ENCODE assay signal across 28 mouse cellular contexts in the genomic region with DNA sequence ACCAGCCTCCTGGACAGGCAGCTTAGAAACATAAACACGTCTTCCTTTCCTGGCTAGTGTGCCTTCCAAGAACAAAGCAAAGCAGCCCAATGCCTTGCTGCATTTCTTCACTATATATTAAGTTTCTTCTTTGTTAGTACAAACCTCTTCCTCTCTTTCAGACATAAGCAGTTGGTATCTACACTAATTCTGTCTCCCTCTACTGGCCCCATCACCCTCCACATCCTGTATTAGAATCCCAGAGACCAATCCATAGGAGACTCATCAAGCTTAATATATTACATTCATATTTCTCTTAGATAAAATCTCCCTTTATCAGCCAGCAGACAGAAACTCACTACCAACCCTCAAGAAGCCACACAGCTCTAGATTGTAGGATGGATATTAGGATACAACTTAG. TPM values are rescaled to one million over a fixed set of nuclear protein-coding genes. Genes with fewer than 3 reads are reported as not detected.
DNase-seq lines count a peak whose midpoint lies in the region; ATAC-seq and TF ChIP-seq lines count a peak whose summit lies in the region.
"Had no signal": no experiment of that assay in that cellular context is flagged by ENCODE, and none has a peak within 500 bp of the region (broad histone marks: within the 10 kb centered on the region; RNA-seq: fewer than 3 reads in every experiment).

No protein-coding gene starts in this region.

- no peak overlapping the region for H3K9ac ChIP-seq in intestine, embryonic 16.5 days (ENCODE audit: low read depth, low read length)
- H3K9ac ChIP-seq: embryonic facial prominence, embryonic 15.5 days; forebrain, embryonic 12.5 days; heart, embryonic 12.5 days; hindbrain, embryonic 14.5 days; limb, embryonic 12.5 days; liver, embryonic 15.5 days; lung, embryonic 15.5 days; midbrain, embryonic 12.5 days had no signal

- H3K27me3 ChIP-seq in intestine, embryonic 16.5 days (replicated peaks; ENCODE audit: control insufficient read depth, insufficient read depth, low read length), result no peaks in the 10 kb centered on the region
- H3K27me3 ChIP-seq: embryonic facial prominence, embryonic 15.5 days; forebrain, embryonic 12.5 days; heart, embryonic 12.5 days; limb, embryonic 12.5 days; liver, embryonic 15.5 days; lung, embryonic 15.5 days; megakaryocyte, embryonic 14.5 days; midbrain, embryonic 12.5 days had no signal

- peak; percentile 48 for ATAC-seq in intestine, embryonic 16.5 days
- ATAC-seq: inflammation-experienced regulatory T-cells, adult 6 months had no signal

- no peaks in the 10 kb centered on the region for H3K9me3 ChIP-seq in intestine, embryonic 16.5 days (ENCODE audit: control insufficient read depth, low read length)
- H3K9me3 ChIP-seq: embryonic facial prominence, embryonic 15.5 days; forebrain, embryonic 12.5 days; heart, embryonic 12.5 days; limb, embryonic 12.5 days; liver, embryonic 15.5 days; lung, embryonic 15.5 days; megakaryocyte, embryonic 14.5 days; midbrain, embryonic 12.5 days had no signal

- H3K4me2 ChIP-seq in intestine, embryonic 16.5 days (ENCODE audit: low read depth, low read length), result no peak overlapping the region
- H3K4me2 ChIP-seq: embryonic facial prominence, embryonic 15.5 days; forebrain, embryonic 12.5 days; heart, embryonic 12.5 days; hindbrain, embryonic 14.5 days; limb, embryonic 12.5 days; liver, embryonic 15.5 days; lung, embryonic 15.5 days; midbrain, embryonic 12.5 days had no signal

- no peaks in the 10 kb centered on the region for H3K36me3 ChIP-seq in intestine, embryonic 16.5 days (ENCODE audit: control insufficient read depth, insufficient read depth, low read length)
- H3K36me3 ChIP-seq: embryonic facial prominence, embryonic 15.5 days; forebrain, embryonic 12.5 days; heart, embryonic 12.5 days; limb, embryonic 12.5 days; liver, embryonic 15.5 days; lung, embryonic 15.5 days; midbrain, embryonic 12.5 days had no signal

- peak; percentile 50 for TF ChIP-seq CTCF in layer of hippocampus, adult 2 months (conservative IDR thresholded peaks at IDR 0.05)

- H3K4me1 ChIP-seq in intestine, embryonic 16.5 days (ENCODE audit: control insufficient read depth, insufficient read depth, low read length), result no peaks in the 10 kb centered on the region
- H3K4me1 ChIP-seq: embryonic facial prominence, embryonic 15.5 days; forebrain, embryonic 12.5 days; heart, embryonic 12.5 days; limb, embryonic 12.5 days; liver, embryonic 15.5 days; lung, embryonic 15.5 days; midbrain, embryonic 12.5 days had no signal

- DNase-seq in cerebellum, adult 9-10 months, result peak; percentile 41
- no peak for DNase-seq in cerebellum, adult 11-12 months
- no peak for DNase-seq in layer of hippocampus, adult 2 months (ENCODE audit: low spot score in 2 of 2)
- DNase-seq in layer of hippocampus, adult 9-11 months, result no peak
- peak; percentile 6 for DNase-seq in NIH3T3 (ENCODE audit: low read depth)
- DNase-seq in left cerebral cortex, adult 18-20 months (ENCODE audit: low spot score in 2 of 2), result no peak
- no peak for DNase-seq in adrenal gland, postnatal 14 days
- DNase-seq: adrenal gland, postnatal 10 days; gastrocnemius, adult 2 months; gastrocnemius, postnatal 36 days; heart, adult 18-20 months; heart, postnatal 4 days; kidney, adult 9 months; kidney, postnatal 10 days; lung, postnatal 4 days; thymus, postnatal 4 days had no signal

- H3K27ac ChIP-seq in layer of hippocampus, adult 2 months, result no peak overlapping the region
- H3K27ac ChIP-seq in intestine, embryonic 16.5 days (ENCODE audit: low read length), result no peak overlapping the region
- H3K27ac ChIP-seq: embryonic facial prominence, embryonic 15.5 days; forebrain, embryonic 12.5 days; gastrocnemius, adult 2 months; hindbrain, embryonic 14.5 days; left cerebral cortex, adult 2 months; limb, embryonic 12.5 days; liver, embryonic 15.5 days; lung, embryonic 15.5 days; midbrain, embryonic 12.5 days had no signal

- no peak overlapping the region for H3K4me3 ChIP-seq in layer of hippocampus, adult 2 months
- H3K4me3 ChIP-seq in intestine, embryonic 16.5 days (ENCODE audit: low read length), result no peak overlapping the region
- H3K4me3 ChIP-seq: embryonic facial prominence, embryonic 15.5 days; forebrain, embryonic 12.5 days; gastrocnemius, adult 2 months; heart, embryonic 12.5 days; left cerebral cortex, adult 2 months; limb, embryonic 12.5 days; liver, embryonic 15.5 days; lung, embryonic 15.5 days; megakaryocyte, embryonic 14.5 days; midbrain, embryonic 12.5 days had no signal

- 60% methylated on average over 1 of the region's 1 CpGs for WGBS in intestine, embryonic 16.5 days

RNA-seq across cellular contexts. Expression of gene Gdap2, which starts 39.7 kb away (rescaled TPM):
- total RNA-seq in layer of hippocampus, adult 2 months (2021), result 10 to 100 TPM; 38.9 to 40.3 TPM
- polyA plus RNA-seq in intestine, embryonic 16.5 days (2015; fragmentation: Nextera tagmentation; extraction: Ambion mirVana), result 38.2 and 43.2 TPM in 2 replicates
- 10 to 100 TPM; 37.9 to 38.7 TPM for total RNA-seq in left cerebral cortex, adult 18-20 months (2021)
- 19.2 and 24.9 TPM in 2 replicates for total RNA-seq in adrenal gland, postnatal 14 days (2021)

RNA-seq across cellular contexts. Expression of gene Wdr3, which starts 39.8 kb away (rescaled TPM):
- total RNA-seq in layer of hippocampus, adult 2 months (2021), result 10 to 100 TPM; 23.2 to 27.9 TPM
- 34.9 and 35.4 TPM in 2 replicates for polyA plus RNA-seq in intestine, embryonic 16.5 days (2015; fragmentation: Nextera tagmentation; extraction: Ambion mirVana)
- total RNA-seq in left cerebral cortex, adult 18-20 months (2021), result 10 to 100 TPM; 22.9 to 25.2 TPM
- total RNA-seq in adrenal gland, postnatal 14 days (2021), result 23.0 and 23.9 TPM in 2 replicates

Comparison
In these comparisons a context has a peak if more than half of its experiments do, and no peak if none do; other contexts are left out.
1. DNase-seq: peak in cerebellum, adult 9-10 months (single experiment) and NIH3T3 (single experiment); none in cerebellum, adult 11-12 months (single experiment), layer of hippocampus, adult 2 months (0 of 2), layer of hippocampus, adult 9-11 months (single experiment), left cerebral cortex, adult 18-20 months (0 of 2) and adrenal gland, postnatal 14 days (single experiment).